Mouse (Mus musculus): Measurements from ENCODE around the gene Asic1. TPM values are rescaled to one million over a fixed set of nuclear protein-coding genes. Genes with fewer than 3 reads are reported as not detected.
A peak's percentile ranks its signal among the peaks of the same experiment; 100 is the strongest.
"Not testable (repeated sequence)": the region's sequence is repeated elsewhere in the genome, so short reads cannot be mapped to it uniquely, and the experiment has no call there.

Asic1 gene
- polyA plus RNA-seq, 1 experiment from 2014 or later, result 76.0 TPM

- Histone ChIP-seq H3K4me1 (replicated peaks) (peaks cover 39% of the 10 kb centered on the region), H3K27me3 (no peaks in the 10 kb centered on the region), H3K9me3 (no peaks in the 10 kb centered on the region), H3K27ac (replicated peaks) (peak overlapping the region; percentile 93; the same call in 1 of the 2 replicates), H3K4me2 (peak overlapping the region; percentile 86), H3K4me3 (peak overlapping the region; percentile 98), H3K36me3 (peaks cover 57% of the 10 kb centered on the region), H3K9ac (peak overlapping the region; percentile 95)
- ATAC-seq (ENCODE audit: low read depth), result no peak
- WGBS, result 73% methylated on average over 2 of the region's 2 CpGs
These were observed 56.4 kb downstream of the Asic1 start for GRCm38 (mm10) chr15:99726549-99726948.

DNA sequence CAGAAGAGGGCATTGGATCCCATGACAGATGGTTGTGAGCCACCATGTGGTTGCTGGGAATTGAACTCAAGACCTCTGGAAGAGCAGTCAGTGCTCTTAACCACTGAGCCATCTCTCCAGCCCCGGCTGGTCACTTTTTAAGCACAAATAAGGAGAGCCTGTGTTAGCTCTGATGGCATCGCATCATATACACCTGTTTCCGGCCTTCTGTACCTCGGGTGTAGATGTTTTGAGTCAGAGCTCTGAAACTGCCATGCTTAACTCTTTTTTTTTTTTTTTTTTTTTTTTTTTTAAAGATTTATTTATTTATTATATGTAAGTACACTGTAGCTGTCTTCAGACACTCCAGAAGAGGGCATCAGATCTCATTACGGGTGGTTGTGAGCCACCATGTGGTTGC is 56.9 kb downstream of the Asic1 start:
- Histone ChIP-seq H3K4me2 (peak overlapping the region; percentile 86), H3K36me3 (peaks cover 55% of the 10 kb centered on the region), H3K4me1 (replicated peaks) (peaks cover 39% of the 10 kb centered on the region)
- 94% methylated on average over 4 of the region's 5 CpGs for WGBS
- H3K9ac ChIP-seq; H3K4me3 ChIP-seq; H3K27me3 ChIP-seq; H3K27ac ChIP-seq (replicated peaks); H3K9me3 ChIP-seq; ATAC-seq (ENCODE audit: low read depth): not testable (repeated sequence)

DNA sequence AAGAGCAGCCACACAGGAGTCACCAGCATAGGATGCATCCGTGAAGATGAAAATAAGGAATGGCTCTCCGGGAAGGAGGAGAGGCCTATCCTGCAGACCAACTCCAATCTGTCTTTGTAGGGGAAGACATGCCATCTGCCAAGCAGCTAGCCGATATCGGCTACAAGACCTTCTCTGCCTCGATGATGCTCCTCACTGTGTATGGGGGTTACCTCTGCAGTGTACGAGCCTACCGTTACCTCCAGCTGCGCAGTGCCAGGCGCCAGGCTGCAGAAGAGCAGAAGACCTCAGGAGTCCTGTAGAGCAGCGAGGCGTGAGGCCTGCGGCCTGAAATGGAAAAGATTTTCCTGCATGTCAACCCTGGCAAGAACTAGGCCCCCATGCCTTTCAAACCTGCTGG is 57.4 kb downstream of the Asic1 start:
- H3K36me3 ChIP-seq, result peaks cover 50% of the 10 kb centered on the region
- H3K27me3 ChIP-seq, result no peaks in the 10 kb centered on the region
- no peak for ATAC-seq (ENCODE audit: low read depth)
- WGBS, result 96% methylated on average over 12 of the region's 12 CpGs
- no peaks in the 10 kb centered on the region for H3K9me3 ChIP-seq
- H3K4me2 ChIP-seq, result no peak overlapping the region
- H3K4me3 ChIP-seq, result no peak overlapping the region
- no peak overlapping the region for H3K9ac ChIP-seq
- peaks cover 39% of the 10 kb centered on the region for H3K4me1 ChIP-seq (replicated peaks)
- H3K27ac ChIP-seq (replicated peaks), result no peak overlapping the region

- WGBS, result 93% methylated on average over 5 of the region's 5 CpGs
- Histone ChIP-seq H3K27ac (replicated peaks) (no peak overlapping the region), H3K9me3 (no peaks in the 10 kb centered on the region), H3K27me3 (no peaks in the 10 kb centered on the region), H3K9ac (no peak overlapping the region), H3K4me1 (replicated peaks) (peaks cover 34% of the 10 kb centered on the region), H3K4me3 (no peak overlapping the region), H3K4me2 (no peak overlapping the region), H3K36me3 (peaks cover 48% of the 10 kb centered on the region)
- ATAC-seq (ENCODE audit: low read depth), result no peak
These were observed 58.0 kb downstream of the Asic1 start for GRCm38 (mm10) chr15:99728211-99728610.

- 87% methylated on average over 4 of the region's 4 CpGs for WGBS
- Histone ChIP-seq H3K4me2 (no peak overlapping the region), H3K4me1 (replicated peaks) (peaks cover 24% of the 10 kb centered on the region), H3K36me3 (peaks cover 52% of the 10 kb centered on the region), H3K27me3 (no peaks in the 10 kb centered on the region), H3K4me3 (no peak overlapping the region), H3K9ac (no peak overlapping the region), H3K27ac (replicated peaks) (no peak overlapping the region), H3K9me3 (no peaks in the 10 kb centered on the region)
- no peak for ATAC-seq (ENCODE audit: low read depth)
These were observed 59.1 kb downstream of the Asic1 start for GRCm38 (mm10) chr15:99729056-99729783.

DNA sequence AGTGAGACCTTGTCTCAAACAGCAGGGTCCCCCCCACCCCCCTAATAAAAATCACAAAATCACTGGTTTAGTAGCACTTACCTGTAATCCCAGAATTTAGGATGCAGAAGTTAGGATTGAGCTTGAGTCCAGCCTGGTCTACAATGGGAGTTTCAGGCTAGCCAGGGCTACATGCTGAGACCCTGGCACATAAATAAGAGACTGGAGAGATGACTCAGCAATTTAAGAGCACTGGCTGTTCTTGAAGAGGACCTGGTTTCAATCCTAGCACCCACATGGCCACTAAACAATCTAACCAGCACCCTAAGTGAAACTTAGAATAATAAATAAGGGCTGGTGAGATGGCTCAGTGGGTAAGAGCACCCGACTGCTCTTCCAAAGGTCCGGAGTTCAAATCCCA is 61.0 kb downstream of the Asic1 start:
- ATAC-seq (ENCODE audit: low read depth), result no peak
- 97% methylated on average over 2 of the region's 2 CpGs for WGBS
- peaks cover 69% of the 10 kb centered on the region for H3K36me3 ChIP-seq

GRCm38 (mm10) chr15:99731678-99732077 is 61.5 kb downstream of the Asic1 start:
- peaks cover 8% of the 10 kb centered on the region for H3K4me1 ChIP-seq (replicated peaks)
- H3K9ac ChIP-seq, result no peak overlapping the region
- H3K27me3 ChIP-seq, result no peaks in the 10 kb centered on the region
- no peak overlapping the region for H3K4me3 ChIP-seq
- ATAC-seq (ENCODE audit: low read depth), result no peak
- H3K36me3 ChIP-seq, result peaks cover 75% of the 10 kb centered on the region
- 94% methylated on average over 3 of the region's 3 CpGs for WGBS
- H3K9me3 ChIP-seq, result no peaks in the 10 kb centered on the region
- H3K4me2 ChIP-seq, result no peak overlapping the region
- H3K27ac ChIP-seq (replicated peaks), result no peak overlapping the region

More for the DNA sequence above, 61.0 kb downstream of the Asic1 start:
- H3K27ac ChIP-seq (replicated peaks), result no peak overlapping the region
- no peak overlapping the region for H3K9ac ChIP-seq
- H3K27me3 ChIP-seq, result no peaks in the 10 kb centered on the region
- H3K9me3 ChIP-seq, result no peaks in the 10 kb centered on the region
- peaks cover 14% of the 10 kb centered on the region for H3K4me1 ChIP-seq (replicated peaks)
- H3K4me2 ChIP-seq, result no peak overlapping the region
- no peak overlapping the region for H3K4me3 ChIP-seq

GRCm38 (mm10) chr15:99733186-99733585 is 63.0 kb downstream of the Asic1 start:
- H3K4me1 ChIP-seq (replicated peaks), result no peaks in the 10 kb centered on the region
- H3K9ac ChIP-seq, result no peak overlapping the region
- H3K27me3 ChIP-seq, result no peaks in the 10 kb centered on the region
- H3K9me3 ChIP-seq, result no peaks in the 10 kb centered on the region
- 93% methylated on average over 5 of the region's 5 CpGs for WGBS
- no peak overlapping the region for H3K4me2 ChIP-seq
- no peak overlapping the region for H3K4me3 ChIP-seq
- ATAC-seq (ENCODE audit: low read depth), result no peak
- no peak overlapping the region for H3K27ac ChIP-seq (replicated peaks)
- H3K36me3 ChIP-seq, result peaks cover 80% of the 10 kb centered on the region

DNA sequence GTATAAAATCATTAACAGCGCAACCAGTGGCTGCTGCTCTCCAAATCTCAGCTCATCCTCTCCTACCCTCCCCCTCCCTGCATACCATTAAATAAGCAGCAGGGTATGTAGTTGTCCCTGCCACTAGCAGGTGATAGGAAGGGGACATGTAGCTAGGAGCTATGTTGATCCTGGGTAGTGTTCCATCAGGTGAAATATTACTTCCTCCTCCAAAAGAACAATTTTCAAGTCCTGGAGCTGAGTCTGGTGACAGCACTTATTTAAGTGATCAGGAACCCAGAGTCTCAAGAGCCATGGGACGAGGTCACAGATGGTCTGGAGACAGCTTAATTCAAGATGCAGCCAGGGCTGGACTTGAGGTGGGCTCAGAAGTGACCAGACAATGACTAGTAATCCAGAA is 65.5 kb downstream of the Asic1 start:
- ATAC-seq (ENCODE audit: low read depth), result no peak

GRCm38 (mm10) chr15:99736675-99737074 is 66.5 kb downstream of the Asic1 start:
- WGBS, result 91% methylated on average over 11 of the region's 11 CpGs

More for the DNA sequence above, 65.5 kb downstream of the Asic1 start:
- Histone ChIP-seq H3K36me3 (peaks cover 84% of the 10 kb centered on the region), H3K4me2 (no peak overlapping the region), H3K9ac (no peak overlapping the region), H3K27ac (replicated peaks) (no peak overlapping the region), H3K4me3 (no peak overlapping the region), H3K27me3 (no peaks in the 10 kb centered on the region), H3K9me3 (no peaks in the 10 kb centered on the region), H3K4me1 (replicated peaks) (no peaks in the 10 kb centered on the region)
- WGBS, result 88% methylated on average over 2 of the region's 2 CpGs

GRCm38 (mm10) chr15:99740229-99740628 is 70.1 kb downstream of the Asic1 start:
- Histone ChIP-seq H3K4me1 (replicated peaks) (no peaks in the 10 kb centered on the region), H3K27me3 (no peaks in the 10 kb centered on the region), H3K9me3 (no peaks in the 10 kb centered on the region), H3K4me3 (no peak overlapping the region), H3K9ac (no peak overlapping the region), H3K4me2 (no peak overlapping the region), H3K27ac (replicated peaks) (no peak overlapping the region), H3K36me3 (peaks cover 92% of the 10 kb centered on the region)
- ATAC-seq (ENCODE audit: low read depth), result no peak
- WGBS, result 96% methylated on average over 4 of the region's 4 CpGs

More at GRCm38 (mm10) chr15:99736675-99737074, 66.5 kb downstream of the Asic1 start:
- Histone ChIP-seq H3K9ac (no peak overlapping the region), H3K9me3 (no peaks in the 10 kb centered on the region), H3K27ac (replicated peaks) (no peak overlapping the region), H3K4me3 (no peak overlapping the region), H3K4me1 (replicated peaks) (no peaks in the 10 kb centered on the region), H3K27me3 (no peaks in the 10 kb centered on the region), H3K36me3 (peaks cover 89% of the 10 kb centered on the region), H3K4me2 (no peak overlapping the region)
- ATAC-seq (ENCODE audit: low read depth), result no peak
